Mouse (Mus musculus): ENCODE data around the gene Gabbr2.

DNA sequence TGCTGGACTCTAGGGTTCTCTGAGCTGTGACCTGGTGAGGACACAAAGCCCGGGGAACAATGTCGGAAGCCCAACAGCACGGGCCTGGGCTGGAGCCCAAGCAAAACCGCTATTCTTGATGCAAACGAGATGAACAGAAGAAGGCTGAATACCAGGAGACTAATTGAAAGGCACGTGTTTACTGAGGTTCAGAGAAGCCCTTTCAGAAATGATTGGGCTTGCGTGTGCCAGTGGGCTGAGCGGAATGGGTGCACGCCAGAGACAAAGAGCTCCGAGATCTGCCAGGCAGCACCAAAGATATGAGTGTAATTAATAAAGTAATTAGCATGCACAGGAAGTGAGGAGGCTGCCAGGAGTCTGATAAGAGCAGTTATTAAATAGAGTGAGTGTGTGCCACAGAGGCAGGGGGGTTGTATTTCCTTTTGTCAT lies 291.4 kb downstream of the Gabbr2 start:
- TF ChIP-seq POLR2A (IDR thresholded peaks at IDR 0.05; ENCODE audit: borderline replicate concordance, extremely low read depth, insufficient read depth, insufficient read length, poor library complexity, severe bottlenecking) (no peak), CTCF (IDR thresholded peaks at IDR 0.05; ENCODE audit: borderline replicate concordance, extremely low read depth, insufficient read depth, insufficient read length) (no peak)
